Mouse (Mus musculus): ENCODE measurements at regions not wholly inside any gene's neighbourhood (a gene's known extent, or its start where the extent isn't known, plus 50 kb on each side); places are given as distances from the start of the nearest gene placed in this dataset.

- DNase-seq (ENCODE audit: low spot score): no peak
Observed at GRCm38 (mm10) chr7:76146385-76146784, 83.3 kb upstream of the Agbl1 start.

DNA sequence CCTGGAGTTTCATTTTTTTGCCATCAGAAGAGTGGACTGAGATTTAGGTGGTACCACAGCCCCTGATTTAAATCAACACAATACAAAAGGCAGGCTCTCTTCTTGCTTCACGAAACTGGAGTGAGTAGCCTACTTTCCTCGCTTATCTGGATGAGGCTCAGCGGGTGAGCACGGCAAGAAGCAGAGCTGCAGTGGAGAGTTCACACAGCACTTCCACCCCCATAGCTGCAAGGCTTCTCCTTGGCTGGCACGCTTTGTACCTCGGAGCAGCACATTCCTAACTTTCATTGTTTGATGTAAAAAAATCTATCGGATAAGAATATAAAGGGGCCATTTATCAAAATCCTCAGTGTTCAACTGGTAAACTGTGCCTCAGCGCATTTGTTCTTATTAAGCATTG is 72.8 kb upstream of the Agbl1 start:
- no peak for DNase-seq (ENCODE audit: low spot score)

DNA sequence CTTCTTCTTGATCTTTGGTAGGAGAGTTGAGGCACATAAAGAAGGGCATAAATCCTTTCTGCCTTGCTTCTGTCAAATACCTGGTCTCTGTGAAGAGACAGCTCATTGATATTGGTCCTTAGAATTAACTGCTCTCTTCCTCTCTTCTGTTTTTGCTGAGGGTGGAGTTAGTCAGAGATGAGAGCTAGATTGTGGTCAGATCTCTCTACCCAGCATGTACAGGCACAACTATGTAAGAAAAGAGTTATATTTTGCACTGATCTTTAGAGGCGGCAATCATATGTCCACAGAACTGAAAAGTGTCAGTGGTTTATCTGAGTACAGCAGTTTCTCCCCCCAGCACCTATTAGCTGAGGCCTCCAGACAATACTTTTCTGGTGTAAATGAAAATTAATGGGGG is 65.5 kb upstream of the Agbl1 start:
- DNase-seq (ENCODE audit: low spot score): no peak

DNA sequence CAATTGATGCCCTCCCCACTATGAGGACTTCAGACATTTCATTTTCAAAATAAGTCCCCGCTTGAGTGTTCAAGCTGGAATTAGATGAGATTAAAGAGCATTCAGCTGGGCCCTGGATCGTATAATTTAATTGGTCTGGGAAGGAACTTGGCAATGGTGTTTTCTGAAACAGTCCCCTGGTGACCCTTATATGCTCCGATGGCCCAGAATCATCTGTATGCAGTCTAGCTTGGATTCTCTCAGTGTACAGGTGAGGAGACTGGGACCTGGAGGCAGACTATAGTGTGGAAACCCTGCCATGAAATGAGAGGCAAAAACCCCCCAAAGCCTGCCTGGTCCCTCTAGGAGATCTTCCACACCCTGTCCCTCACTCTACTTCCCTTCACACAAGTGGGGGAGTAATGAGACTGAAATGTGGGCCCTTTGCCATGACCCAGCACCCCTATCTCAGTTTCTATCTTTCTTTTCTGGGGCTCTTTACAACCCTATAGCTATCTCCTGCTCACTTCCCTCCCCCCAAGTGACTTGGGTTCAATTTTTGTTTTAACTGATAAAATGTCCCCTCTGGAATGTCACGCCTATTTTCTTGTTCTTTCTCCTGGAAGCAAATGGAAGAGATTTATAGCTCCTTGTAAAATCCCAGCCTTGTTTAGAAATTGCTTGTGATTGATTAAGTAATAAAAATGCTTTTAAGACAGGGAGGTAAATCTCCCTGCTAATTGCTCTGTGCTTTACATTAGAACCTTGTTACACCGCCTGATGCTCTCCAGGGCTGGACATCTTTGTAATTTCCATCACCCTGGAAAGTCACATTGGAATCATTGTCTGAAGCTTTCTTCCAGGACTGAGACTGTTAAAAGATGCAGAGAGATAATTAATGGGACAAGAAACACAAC is 64.7 kb upstream of the Agbl1 start:
- no peak for DNase-seq (ENCODE audit: low spot score)

DNA sequence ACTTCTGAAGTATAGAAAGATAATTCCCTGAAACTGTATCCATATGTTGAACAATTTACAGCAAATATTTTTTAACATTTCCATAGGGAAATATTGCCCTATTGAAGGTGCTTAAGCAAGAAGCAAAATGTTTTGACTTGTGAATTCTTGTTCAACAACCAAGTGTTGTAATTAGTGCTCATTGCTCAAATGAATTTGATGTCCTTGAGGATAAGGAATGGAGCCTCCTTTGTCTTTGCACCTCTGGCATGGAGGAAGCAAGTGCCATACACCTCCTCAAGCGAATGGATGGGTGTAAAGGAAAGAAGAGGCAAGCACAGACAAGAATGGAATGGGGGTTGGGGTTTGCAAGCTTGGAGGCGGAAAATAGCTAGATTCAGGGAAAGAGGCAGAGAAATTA is 59.2 kb upstream of the Agbl1 start:
- DNase-seq (ENCODE audit: low spot score): no peak

- DNase-seq (ENCODE audit: low spot score): no peak
Observed at GRCm38 (mm10) chr7:76176235-76176634, 53.5 kb upstream of the Agbl1 start.

DNA sequence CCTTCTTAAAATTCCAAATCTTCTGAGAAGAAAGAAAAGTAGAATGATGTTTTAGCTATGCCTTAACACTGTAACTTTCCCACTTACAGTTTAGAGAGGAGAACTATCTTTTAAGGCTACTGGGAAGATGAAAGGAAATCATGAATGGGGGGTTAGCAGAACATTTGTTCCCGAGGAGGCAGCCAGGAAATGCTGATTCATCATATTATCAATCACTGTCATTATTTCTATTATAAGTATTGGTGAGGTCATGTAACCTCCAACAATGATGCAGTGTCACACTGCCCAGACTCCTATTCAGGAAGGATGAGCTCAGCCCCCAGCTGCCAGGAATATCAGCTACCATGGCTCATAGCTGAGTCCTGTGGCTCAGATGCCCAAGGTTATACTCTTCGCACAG is 52.3 kb upstream of the Agbl1 start:
- no peak for DNase-seq (ENCODE audit: low spot score)
